Mouse (Mus musculus) R1 (cell line): Measurements from ENCODE around the gene Usp47.

Experiments used
- DNase-seq: peaks from one replicate; pipeline ENCODE4 v3.0.0-alpha.2; 2018; ENCODE audit warnings: low read depth, low spot score

Gene Usp47

GRCm38 (mm10) chr7:112149113-112149512 lies 125.8 kb downstream of the Usp47 start:
- no peak for DNase-seq

DNA sequence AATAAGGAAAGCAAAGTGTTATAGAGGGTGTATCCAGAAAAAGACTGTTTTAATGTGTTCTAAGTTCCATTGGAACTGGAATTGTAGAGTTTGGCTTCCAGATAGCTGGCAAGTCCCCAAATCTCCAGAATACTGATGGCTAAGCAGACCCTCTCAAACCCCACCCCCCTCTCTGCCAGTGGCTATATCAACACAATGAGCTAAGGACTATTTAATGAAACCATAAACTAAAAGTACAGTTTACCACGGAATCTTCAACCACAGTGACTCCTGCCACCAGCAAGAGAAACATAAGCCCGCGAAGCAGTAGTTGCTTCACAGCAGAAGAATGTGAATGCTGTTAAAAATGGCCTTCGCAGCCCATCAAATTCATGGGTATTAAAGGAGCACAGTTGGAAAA lies 131.1 kb downstream of the Usp47 start:
- no peak for DNase-seq

- no peak for DNase-seq
Measured at GRCm38 (mm10) chr7:112155194-112155593, 131.9 kb downstream of the Usp47 start.

DNA sequence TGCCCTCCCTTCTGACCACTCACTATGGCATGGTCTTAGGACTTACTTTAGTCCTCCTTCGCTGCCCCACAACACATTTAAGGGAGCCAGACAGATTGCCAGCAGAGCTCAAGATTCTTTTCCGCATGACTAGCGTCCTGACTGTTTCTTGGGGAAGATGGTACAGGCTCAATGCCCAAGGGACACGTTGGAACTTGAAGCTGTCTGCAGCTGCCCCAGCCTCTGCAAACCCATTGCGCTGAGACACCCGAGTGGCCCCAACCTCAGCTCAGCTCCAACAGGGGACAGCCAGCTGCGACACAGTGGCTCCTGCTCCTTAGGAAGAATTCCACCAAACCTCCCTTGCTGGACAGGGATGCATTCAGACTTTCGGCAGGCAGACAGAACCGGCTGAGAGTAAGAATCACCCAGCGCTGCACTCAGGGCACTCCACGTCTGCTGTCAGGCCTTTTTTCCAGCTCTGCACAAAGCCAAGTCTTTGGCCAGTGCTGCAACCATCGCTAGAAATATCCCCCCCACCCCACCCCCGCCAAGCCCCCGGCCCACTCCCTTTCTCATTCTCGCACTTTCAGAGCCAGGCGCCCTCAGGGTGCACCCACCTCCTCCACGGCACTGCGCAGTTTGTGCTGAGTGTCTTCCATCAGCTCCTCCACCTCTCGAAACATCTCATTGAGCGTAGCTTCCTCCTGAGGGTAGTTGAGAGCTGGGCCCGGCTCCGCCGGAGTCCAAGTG lies 134.4 kb downstream of the Usp47 start:
- peak; percentile 16 for DNase-seq

DNA sequence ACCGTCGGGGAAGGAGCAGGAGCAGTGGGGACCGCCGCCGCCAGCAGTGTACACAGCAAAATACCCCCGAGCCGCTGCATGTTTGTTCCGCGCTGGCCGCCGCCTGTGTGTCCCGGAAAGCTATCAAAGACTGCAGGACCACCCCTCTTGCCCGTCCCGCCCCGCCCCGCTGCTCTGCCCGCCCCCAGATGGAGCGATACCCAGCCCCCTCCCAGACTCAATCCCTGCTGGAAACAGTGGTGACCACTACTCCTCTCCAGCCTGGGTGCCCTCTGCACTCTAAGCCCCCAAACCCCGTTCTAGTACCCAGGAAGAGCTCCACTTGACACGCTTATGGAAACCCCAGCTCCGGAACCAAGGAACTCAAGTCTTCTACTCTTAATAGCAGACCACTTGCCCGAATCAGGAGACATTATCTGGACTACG lies 135.0 kb downstream of the Usp47 start:
- DNase-seq: peak; percentile 42

DNA sequence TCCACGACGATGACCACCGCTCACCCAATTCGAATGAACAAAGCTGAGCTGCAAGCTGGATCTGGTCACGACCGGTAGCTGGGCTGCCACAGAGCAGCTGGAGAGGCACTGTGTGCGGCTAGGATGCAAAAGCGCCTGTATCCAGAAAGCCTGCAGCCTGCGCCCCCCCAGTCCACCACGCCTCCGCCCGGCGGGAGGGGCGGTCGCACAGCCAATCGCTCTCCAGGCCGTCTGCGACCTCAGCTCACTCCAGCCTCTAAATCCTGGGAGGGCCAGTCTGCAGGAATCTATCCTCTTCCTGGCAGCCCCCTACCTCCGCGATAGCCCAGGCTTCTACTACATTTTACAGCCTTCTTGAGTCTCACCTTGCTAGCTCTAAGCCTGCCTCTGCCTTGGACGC lies 135.6 kb downstream of the Usp47 start, which contains the start of gene Dkk3:
TSS of gene Dkk3 (minus strand) at position 116 of the 400 bp plus-strand sequence.
- DNase-seq: peak; percentile 32

GRCm38 (mm10) chr7:112159835-112160234 lies 136.5 kb downstream of the Usp47 start:
- peak; percentile 38 for DNase-seq
